Mouse (Mus musculus): ENCODE results near the gene Slc38a8. TPM values are rescaled to one million over a fixed set of nuclear protein-coding genes. Genes with fewer than 3 reads are reported as not detected.

Gene Slc38a8
- polyA plus RNA-seq, 1 experiment from 2014 or later = not detected

- Histone ChIP-seq H3K27me3 (ENCODE audit: insufficient read depth, poor library complexity, severe bottlenecking) (peaks cover 48% of the 10 kb centered on the region), H3K9me3 (no peaks in the 10 kb centered on the region), H3K36me3 (no peaks in the 10 kb centered on the region), H3K4me3 (no peak overlapping the region), H3K27ac (no peak overlapping the region), H3K4me1 (peaks cover 45% of the 10 kb centered on the region)
- 47% methylated on average over 3 of the region's 3 CpGs for WGBS
- no peak for DNase-seq (ENCODE audit: low spot score)
These were observed 69.1 kb downstream of the Slc38a8 start for GRCm38 (mm10) chr8:119432372-119432771.

DNA sequence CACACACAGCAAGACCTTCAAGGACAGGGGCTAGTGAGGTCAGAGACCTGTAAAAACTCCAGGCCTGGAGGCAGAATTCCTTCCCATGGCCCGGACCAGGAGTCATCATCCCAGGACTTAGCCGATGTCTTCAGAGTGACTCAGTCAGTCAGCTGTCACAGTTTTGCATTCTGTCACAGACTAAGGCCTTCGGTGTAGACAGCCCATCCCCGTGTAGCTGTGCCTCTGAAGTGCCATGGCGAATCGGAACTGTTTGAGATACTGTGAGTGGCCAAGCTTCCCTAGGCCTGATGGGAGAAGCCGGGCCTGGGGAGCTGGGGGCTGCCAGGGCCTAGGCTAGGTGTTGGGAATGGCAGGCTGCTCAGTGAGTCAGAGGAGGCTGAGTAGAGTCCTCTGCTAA, 70.8 kb downstream of the Slc38a8 start:
- WGBS = 72% methylated on average over 7 of the region's 7 CpGs
- Histone ChIP-seq H3K27me3 (ENCODE audit: insufficient read depth, poor library complexity, severe bottlenecking) (peaks cover 45% of the 10 kb centered on the region), H3K4me1 (peaks cover 41% of the 10 kb centered on the region), H3K9me3 (no peaks in the 10 kb centered on the region), H3K27ac (no peak overlapping the region), H3K4me3 (no peak overlapping the region), H3K36me3 (no peaks in the 10 kb centered on the region)
- no peak for DNase-seq (ENCODE audit: low spot score)

DNA sequence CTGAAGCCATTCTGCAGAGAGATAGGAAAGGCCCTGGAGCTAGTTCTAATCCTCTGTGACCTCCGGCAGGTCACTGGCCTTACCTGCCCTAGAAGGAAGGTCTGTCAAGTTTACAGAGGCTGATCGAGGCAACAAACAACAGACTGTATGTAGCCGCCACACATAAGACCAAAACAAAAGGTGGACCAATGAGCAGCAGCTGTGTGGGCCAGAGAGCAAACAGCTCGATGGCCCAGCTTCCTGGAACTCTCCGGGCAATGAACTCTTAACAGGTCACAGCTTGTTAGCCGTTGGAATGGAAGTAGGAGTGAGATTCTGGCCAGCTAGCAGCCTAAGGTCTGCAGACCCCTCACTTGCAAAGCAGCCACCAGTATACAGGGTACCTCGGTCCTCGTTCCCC, 71.2 kb downstream of the Slc38a8 start:
- Histone ChIP-seq H3K36me3 (no peaks in the 10 kb centered on the region), H3K27ac (peak overlapping the region; percentile 36; the same call in 1 of the 2 replicates)
- WGBS = 79% methylated on average over 8 of the region's 8 CpGs

More for the DNA sequence above, 71.2 kb downstream of the Slc38a8 start:
- no peak overlapping the region for H3K4me3 ChIP-seq
- DNase-seq (ENCODE audit: low spot score) = no peak
- H3K9me3 ChIP-seq = no peaks in the 10 kb centered on the region
- H3K4me1 ChIP-seq = peaks cover 45% of the 10 kb centered on the region
- H3K27me3 ChIP-seq (ENCODE audit: insufficient read depth, poor library complexity, severe bottlenecking) = peaks cover 40% of the 10 kb centered on the region

Other genes starting within 250 kb of the Slc38a8 start
- gene Hsbp1, start 157.2 kb downstream of the Slc38a8 start, polyA plus RNA-seq (2016; fragmentation: Nextera tagmentation; extraction: Ambion mirVana) = 250 and 267 TPM in 2 replicates
- gene Mlycd, start 106.8 kb downstream of the Slc38a8 start, polyA plus RNA-seq (2016; fragmentation: Nextera tagmentation; extraction: Ambion mirVana) = 15.2 and 17.7 TPM in 2 replicates
- 0.20 and 2.7 TPM in 2 replicates for gene Osgin1, start 67.6 kb downstream of the Slc38a8 start, polyA plus RNA-seq (2016; fragmentation: Nextera tagmentation; extraction: Ambion mirVana)
- gene Necab2, start 55.0 kb downstream of the Slc38a8 start, polyA plus RNA-seq (2016; fragmentation: Nextera tagmentation; extraction: Ambion mirVana) = 1.9 and 3.4 TPM in 2 replicates
- 86.9 and 98.4 TPM in 2 replicates for gene Mbtps1, start 57.0 kb upstream of the Slc38a8 start, polyA plus RNA-seq (2016; fragmentation: Nextera tagmentation; extraction: Ambion mirVana)
- 35.3 and 47.9 TPM in 2 replicates for gene Hsdl1, start 73.5 kb upstream of the Slc38a8 start, polyA plus RNA-seq (2016; fragmentation: Nextera tagmentation; extraction: Ambion mirVana)
- gene Dnaaf1, start 73.5 kb upstream of the Slc38a8 start, polyA plus RNA-seq (2016; fragmentation: Nextera tagmentation; extraction: Ambion mirVana) = 0.11 and 0.31 TPM in 2 replicates
- gene Taf1c, start 103.5 kb upstream of the Slc38a8 start, polyA plus RNA-seq (2016; fragmentation: Nextera tagmentation; extraction: Ambion mirVana) = 9.9 and 11.2 TPM in 2 replicates
- 0.14 TPM in 1 of 2 replicates, not detected in the other for gene Adad2, start 111.0 kb upstream of the Slc38a8 start, polyA plus RNA-seq (2016; fragmentation: Nextera tagmentation; extraction: Ambion mirVana)
- gene Kcng4, start 134.0 kb upstream of the Slc38a8 start, polyA plus RNA-seq (2016; fragmentation: Nextera tagmentation; extraction: Ambion mirVana) = not detected in 2 replicates
- 1.3 and 1.6 TPM in 2 replicates for gene Wfdc1, start 164.7 kb upstream of the Slc38a8 start, polyA plus RNA-seq (2016; fragmentation: Nextera tagmentation; extraction: Ambion mirVana)
- 0.36 and 1.5 TPM in 2 replicates for gene Atp2c2, start 198.3 kb upstream of the Slc38a8 start, polyA plus RNA-seq (2016; fragmentation: Nextera tagmentation; extraction: Ambion mirVana)